Mouse (Mus musculus) liver, embryonic 16.5 days (tissue): ENCODE results near the gene Zfp867. TPM values are rescaled to one million over a fixed set of nuclear protein-coding genes. Genes with fewer than 3 reads are reported as not detected.

Source experiments
- ATAC-seq: fragments of 200-750 bp; cut with Nextera tagmentation; 2 replicates; pipeline ENCODE4 v1.8.0; 2017; ENCODE audit warnings: low read depth, mild to moderate bottlenecking, moderate number of reproducible peaks, moderate library complexity
- H3K27ac ChIP-seq: fragments of 300-500 bp; sonication (generic); 2 replicates; pipeline ENCODE4 v1.5.1; 2014; ENCODE audit warnings: mild to moderate bottlenecking, low read length
- H3K27me3 ChIP-seq: fragments of 300-500 bp; sonication (generic); 2 replicates; pipeline ENCODE4 v1.6.1; 2014; ENCODE audit warnings: low read depth, low read length, mixed read lengths; ENCODE audit not compliant: control insufficient read depth, insufficient read depth
- H3K36me3 ChIP-seq: fragments of 300-500 bp; sonication (generic); 2 replicates; pipeline ENCODE4 v1.6.1; 2014; ENCODE audit warnings: mild to moderate bottlenecking; ENCODE audit not compliant: control insufficient read depth, insufficient read depth
- H3K4me1 ChIP-seq: fragments of 300-500 bp; sonication (generic); 2 replicates; pipeline ENCODE4 v1.6.1; 2014; ENCODE audit warnings: low read depth, low read length, mixed read lengths; ENCODE audit not compliant: control insufficient read depth
- H3K4me2 ChIP-seq: fragments of 300-500 bp; sonication (generic); 2 replicates; pipeline ENCODE4 v1.6.1; 2014; ENCODE audit warnings: low read depth, low read length, mixed read lengths
- H3K4me3 ChIP-seq: fragments of 300-500 bp; sonication (generic); 2 replicates; pipeline ENCODE4 v1.5.1; 2014; ENCODE audit warnings: low read depth, mild to moderate bottlenecking, low read length
- H3K9ac ChIP-seq: fragments of 300-500 bp; sonication (generic); 2 replicates; pipeline ENCODE4 v1.6.1; 2014; ENCODE audit warnings: low read depth, low read length
- H3K9me3 ChIP-seq: fragments of 300-500 bp; sonication (generic); replicated peaks from 2 replicates; pipeline ENCODE4 v1.6.1; 2016; ENCODE audit warnings: low read length; ENCODE audit not compliant: control insufficient read depth
- WGBS: fragments of 180-500 bp; shearing (Covaris S2); extraction: QIAGEN DNeasy Blood & Tissue Kit; methylation state at CpG from one replicate; pipeline ENCODE4 v1.1.7; 2014; ENCODE audit not compliant: insufficient replicate concordance; 5-methylcytosine and 5-hydroxymethylcytosine counted together
- polyA plus RNA-seq: library from polyadenylated mRNA; unstranded; fragments of >200 nt; fragmentation: Nextera tagmentation; extraction: Ambion mirVana; gene quantifications from 2 replicates; pipeline ENCODE4 v1.2.1, GENCODE M21; 2015

Zfp867 gene
- polyA plus RNA-seq, 1 experiment from 2014 or later: 1.4 TPM

DNA sequence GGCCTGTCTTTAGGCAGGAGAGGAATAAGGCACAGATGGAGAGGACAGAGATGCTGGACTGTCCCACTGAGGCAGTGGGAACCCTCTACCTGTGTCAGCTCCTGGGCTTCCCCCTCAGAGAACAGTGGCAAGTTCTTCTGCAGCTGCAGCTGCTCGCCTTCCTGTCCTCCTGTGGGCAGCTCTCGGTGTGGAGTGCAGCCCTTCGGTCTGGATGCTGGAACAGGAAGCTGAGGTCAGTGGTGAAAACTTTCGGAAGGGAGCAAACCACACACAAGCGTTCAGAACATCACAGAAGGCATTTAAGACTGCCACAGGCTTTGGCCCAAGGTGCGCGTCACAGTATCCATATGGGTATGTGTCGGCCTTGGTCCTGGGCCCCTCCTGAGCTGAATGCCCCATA is 50.8 kb downstream of the Zfp867 start:
- Histone ChIP-seq H3K27ac (no peak overlapping the region), H3K27me3 (no peaks in the 10 kb centered on the region), H3K4me3 (no peak overlapping the region), H3K9me3 (no peaks in the 10 kb centered on the region), H3K9ac (no peak overlapping the region), H3K4me2 (no peak overlapping the region), H3K36me3 (no peaks in the 10 kb centered on the region), H3K4me1 (peaks cover 4% of the 10 kb centered on the region)
- ATAC-seq: no peak
- 38% methylated on average over 8 of the region's 8 CpGs for WGBS

DNA sequence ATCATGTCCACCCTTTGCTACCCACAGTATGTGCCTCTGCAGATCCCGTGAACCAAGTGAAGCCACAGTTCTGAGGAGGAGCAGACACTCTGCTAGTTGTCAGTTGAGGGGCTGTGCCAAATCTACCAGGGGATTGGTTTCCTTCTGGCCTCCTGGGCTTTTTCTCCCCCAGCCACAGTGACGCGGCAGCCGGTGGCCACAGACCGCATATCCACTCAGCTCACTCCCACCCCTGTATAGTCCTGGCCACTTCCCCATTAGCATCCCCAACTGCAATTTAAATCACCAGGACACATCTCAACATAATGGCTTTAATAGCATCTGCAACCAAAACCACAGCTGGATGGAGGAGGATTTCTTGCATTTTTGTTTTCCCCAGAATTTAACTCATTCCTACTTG is 53.6 kb downstream of the Zfp867 start:
- Histone ChIP-seq H3K9ac (no peak overlapping the region), H3K9me3 (no peaks in the 10 kb centered on the region), H3K4me3 (no peak overlapping the region), H3K27ac (no peak overlapping the region), H3K27me3 (no peaks in the 10 kb centered on the region), H3K36me3 (no peaks in the 10 kb centered on the region), H3K4me2 (no peak overlapping the region), H3K4me1 (peaks cover 4% of the 10 kb centered on the region)
- ATAC-seq: no peak
- 24% methylated on average over 5 of the region's 5 CpGs for WGBS

DNA sequence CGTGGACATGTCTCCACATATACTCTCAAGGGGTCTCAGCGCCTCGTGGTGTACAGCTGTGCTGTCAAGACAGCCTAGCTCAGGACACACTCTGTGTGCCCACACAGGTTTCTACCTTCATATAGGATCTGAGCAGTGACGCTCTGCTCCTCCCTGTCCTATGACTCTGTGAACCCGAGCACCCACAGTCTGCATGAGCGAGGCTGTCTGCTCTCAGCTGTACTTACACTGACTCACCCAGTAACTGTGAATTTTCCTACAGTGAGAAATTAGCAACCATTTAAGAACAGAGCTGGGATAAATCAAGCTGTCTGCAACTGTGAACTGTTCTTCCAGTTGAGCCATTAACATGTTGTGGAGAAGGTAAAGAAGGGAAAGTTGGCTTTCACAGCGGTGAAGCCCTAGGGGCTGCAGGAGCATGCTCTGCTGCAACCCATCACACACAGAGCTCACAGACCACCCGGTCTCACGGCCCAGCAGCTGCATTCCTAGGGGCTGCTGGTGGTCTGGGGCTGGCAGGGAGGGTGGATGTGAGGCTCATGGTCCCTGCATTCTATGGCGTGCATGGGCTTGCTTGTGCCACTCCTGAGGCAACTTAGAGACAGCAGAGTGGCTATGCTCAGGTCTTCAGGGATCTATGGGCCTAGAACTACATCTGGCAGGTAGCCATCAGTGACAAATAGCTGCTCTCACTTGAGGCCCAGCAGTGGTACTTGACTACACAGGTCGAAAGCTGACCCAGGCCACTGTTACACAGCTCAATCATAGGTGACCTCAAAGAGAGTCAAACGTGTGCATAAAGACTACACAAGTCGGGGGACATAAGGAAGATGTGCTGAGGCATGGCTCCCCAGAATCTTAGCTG is 59.0 kb downstream of the Zfp867 start:
- no peak overlapping the region for H3K9ac ChIP-seq
- WGBS: 74% methylated on average over 13 of the region's 13 CpGs
- no peak for ATAC-seq
- H3K4me2 ChIP-seq: no peak overlapping the region
- H3K4me3 ChIP-seq: no peak overlapping the region
- H3K27me3 ChIP-seq: no peaks in the 10 kb centered on the region
- no peaks in the 10 kb centered on the region for H3K9me3 ChIP-seq
- H3K4me1 ChIP-seq: no peaks in the 10 kb centered on the region; the same call in 1 of the 2 replicates
- no peaks in the 10 kb centered on the region for H3K36me3 ChIP-seq
- H3K27ac ChIP-seq: no peak overlapping the region

DNA sequence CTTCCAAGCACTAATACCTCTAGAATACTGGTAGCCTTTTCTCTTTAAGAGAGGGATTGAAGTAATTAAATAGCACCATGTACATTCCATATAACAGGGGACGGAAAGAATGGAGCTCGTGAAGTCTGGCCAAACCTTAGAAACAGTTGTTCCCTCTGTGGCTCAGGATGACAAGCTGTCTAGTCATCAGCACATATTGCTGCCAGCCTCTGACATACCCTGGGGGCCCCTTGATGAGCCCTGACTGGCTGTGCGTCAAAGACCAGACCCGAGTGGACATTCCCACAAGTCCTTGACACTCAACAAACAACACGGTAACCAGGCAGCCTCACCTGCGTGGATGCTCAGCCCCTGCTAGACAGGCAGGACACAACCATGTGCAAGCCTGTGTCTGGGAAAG is 60.2 kb downstream of the Zfp867 start:
- Histone ChIP-seq H3K4me1 (no peaks in the 10 kb centered on the region; the same call in 1 of the 2 replicates), H3K9ac (no peak overlapping the region), H3K36me3 (no peaks in the 10 kb centered on the region), H3K4me2 (no peak overlapping the region), H3K27me3 (no peaks in the 10 kb centered on the region), H3K27ac (no peak overlapping the region), H3K9me3 (no peaks in the 10 kb centered on the region), H3K4me3 (no peak overlapping the region)
- no peak for ATAC-seq
- WGBS: 62% methylated on average over 6 of the region's 6 CpGs

Other genes starting within 250 kb of the Zfp867 start
- gene Arf1, start 244.2 kb downstream of the Zfp867 start, polyA plus RNA-seq: 251 and 257 TPM in 2 replicates
- not detected in 2 replicates for gene Wnt3a, start 181.7 kb downstream of the Zfp867 start, polyA plus RNA-seq
- gene Wnt9a, start 165.5 kb downstream of the Zfp867 start, polyA plus RNA-seq: 0.22 and 0.32 TPM in 2 replicates
- gene Prss38, start 96.8 kb downstream of the Zfp867 start, polyA plus RNA-seq: not detected in 2 replicates
- gene Jmjd4, start 22.4 kb downstream of the Zfp867 start, polyA plus RNA-seq: 3.4 and 3.7 TPM in 2 replicates
- gene Snap47, start 21.3 kb downstream of the Zfp867 start, polyA plus RNA-seq: 26.3 and 28.7 TPM in 2 replicates
- gene Zkscan17, start 54.3 kb upstream of the Zfp867 start, polyA plus RNA-seq: 4.5 and 4.8 TPM in 2 replicates
- 0.63 and 0.89 TPM in 2 replicates for gene Nlrp3, start 69.1 kb upstream of the Zfp867 start, polyA plus RNA-seq
- gene Olfr222, start 103.8 kb upstream of the Zfp867 start, polyA plus RNA-seq: not detected in 2 replicates
- gene Olfr223, start 120.8 kb upstream of the Zfp867 start, polyA plus RNA-seq: not detected in 2 replicates
- gene Mprip, start 188.8 kb upstream of the Zfp867 start, polyA plus RNA-seq: 5.7 and 6.6 TPM in 2 replicates